Mouse (Mus musculus) embryo, embryonic 11.5 days (tissue): ENCODE results near the gene Rcan1.
"Not testable (repeated sequence)": the region's sequence is repeated elsewhere in the genome, so short reads cannot be mapped to it uniquely, and the experiment has no call there.

Source experiments
- DNase-seq: peaks from one replicate; pipeline ENCODE4 v3.0.0-alpha.2; 2012; ENCODE audit warnings: low read depth, low spot score

Gene Rcan1

GRCm38 (mm10) chr16:92470706-92471105 is at the start of gene Rcan1:
Gene Rcan1, minus strand, starts transcription at chr16:92470867.
- DNase-seq = no peak

GRCm38 (mm10) chr16:92519820-92520492 is 49.3 kb upstream of the Rcan1 start:
- peak; percentile 48 for DNase-seq

- no peak for DNase-seq
Measured at GRCm38 (mm10) chr16:92518718-92519117, 48.1 kb upstream of the Rcan1 start.

GRCm38 (mm10) chr16:92516139-92516538 is 45.5 kb upstream of the Rcan1 start:
- DNase-seq = no peak

- not testable (repeated sequence) for DNase-seq
Measured at GRCm38 (mm10) chr16:92514896-92515295, 44.2 kb upstream of the Rcan1 start.

- DNase-seq = no peak
Measured at GRCm38 (mm10) chr16:92511773-92512391, 41.2 kb upstream of the Rcan1 start.

GRCm38 (mm10) chr16:92510835-92511772 is 40.4 kb upstream of the Rcan1 start:
- no peak for DNase-seq

GRCm38 (mm10) chr16:92507573-92507972 is 36.9 kb upstream of the Rcan1 start:
- no peak for DNase-seq

- DNase-seq = no peak
Measured at GRCm38 (mm10) chr16:92503105-92503504, 32.4 kb upstream of the Rcan1 start.

- DNase-seq = no peak
Measured at GRCm38 (mm10) chr16:92500534-92500933, 29.9 kb upstream of the Rcan1 start.

GRCm38 (mm10) chr16:92499324-92499723 is 28.7 kb upstream of the Rcan1 start:
- DNase-seq = no peak

GRCm38 (mm10) chr16:92498589-92498981 is 27.9 kb upstream of the Rcan1 start:
- DNase-seq = no peak

GRCm38 (mm10) chr16:92497851-92498588 is 27.4 kb upstream of the Rcan1 start:
- DNase-seq = no peak

GRCm38 (mm10) chr16:92489356-92489755 is 18.7 kb upstream of the Rcan1 start:
- no peak for DNase-seq

GRCm38 (mm10) chr16:92488456-92488855 is 17.8 kb upstream of the Rcan1 start:
- no peak for DNase-seq

- no peak for DNase-seq
Measured at GRCm38 (mm10) chr16:92487489-92487888, 16.8 kb upstream of the Rcan1 start.

GRCm38 (mm10) chr16:92487086-92487485 is 16.4 kb upstream of the Rcan1 start:
- DNase-seq = no peak

- DNase-seq = no peak
Measured at GRCm38 (mm10) chr16:92485436-92485835, 14.8 kb upstream of the Rcan1 start, which contains the start of gene Clic6. Gene Clic6, plus strand, starts transcription at chr16:92485736.

- DNase-seq = peak; percentile 59
Measured at GRCm38 (mm10) chr16:92478561-92479150, 8.0 kb upstream of the Rcan1 start.

GRCm38 (mm10) chr16:92475093-92475860 is 4.6 kb upstream of the Rcan1 start:
- DNase-seq = no peak
